Comparison of ENCODE assay signal across 19 mouse cellular contexts in the genomic region with DNA sequence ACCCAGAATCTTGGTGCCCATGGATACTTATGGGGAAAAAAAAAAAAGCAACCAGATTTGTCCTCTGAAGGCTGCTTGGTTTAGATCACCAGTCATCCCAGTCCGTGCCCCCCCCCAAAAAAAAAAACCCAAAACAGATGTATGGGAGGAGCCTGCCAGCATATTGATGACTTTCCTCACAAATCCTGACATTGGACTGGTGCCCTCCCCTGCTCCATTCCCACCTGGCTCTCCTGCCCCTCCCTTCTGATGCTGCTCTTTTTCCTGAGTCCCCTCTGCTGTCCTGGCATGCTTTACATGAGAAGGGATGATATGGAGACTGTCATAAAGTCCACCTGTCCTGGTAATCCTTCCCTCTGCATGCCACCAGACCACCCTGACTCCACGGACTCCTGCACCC.
DNase-seq lines count a peak whose midpoint lies in the region; ATAC-seq lines count a peak whose summit lies in the region.
"Had no signal": no experiment of that assay in that cellular context is flagged by ENCODE, and none has a peak within 500 bp of the region (broad histone marks: within the 10 kb centered on the region; RNA-seq: fewer than 3 reads in every experiment).

No protein-coding gene starts in this region.

- H3K27me3 ChIP-seq in forebrain, embryonic 15.5 days = no peaks in the 10 kb centered on the region
- H3K27me3 ChIP-seq in forebrain, embryonic 16.5 days (replicated peaks; ENCODE audit: control insufficient read depth, insufficient read depth, low read length) = no peaks in the 10 kb centered on the region
- no peaks in the 10 kb centered on the region for H3K27me3 ChIP-seq in neural tube, embryonic 14.5 days (ENCODE audit: control insufficient read depth, insufficient read depth, low read length)
- H3K27me3 ChIP-seq in heart, embryonic 12.5 days (replicated peaks) = no peaks in the 10 kb centered on the region
- H3K27me3 ChIP-seq: hindbrain, embryonic 15.5 days; Patski had no signal

- intact Hi-C loops in left cerebral cortex, postnatal 4 days (cut with DNase I) = no loop called here
- intact Hi-C loops in left cerebral cortex, postnatal 36 days (cut with DNase I) = no loop called here

- WGBS in forebrain, embryonic 15.5 days = 67% methylated on average over 2 of the region's 2 CpGs
- WGBS in forebrain, embryonic 16.5 days = 57% methylated on average over 2 of the region's 2 CpGs
- WGBS in neural tube, embryonic 14.5 days = 44% methylated on average over 2 of the region's 2 CpGs
- 57% methylated on average over 2 of the region's 2 CpGs for WGBS in heart, embryonic 12.5 days

- no peaks in the 10 kb centered on the region for H3K9me3 ChIP-seq in forebrain, embryonic 15.5 days
- no peaks in the 10 kb centered on the region for H3K9me3 ChIP-seq in forebrain, embryonic 16.5 days (ENCODE audit: control insufficient read depth, low read length)
- no peaks in the 10 kb centered on the region for H3K9me3 ChIP-seq in neural tube, embryonic 14.5 days (ENCODE audit: control insufficient read depth, low read length)
- no peaks in the 10 kb centered on the region for H3K9me3 ChIP-seq in heart, embryonic 12.5 days (replicated peaks)
- H3K9me3 ChIP-seq: embryonic facial prominence, embryonic 13.5 days; forebrain, embryonic 13.5 days; hindbrain, embryonic 15.5 days had no signal

- ATAC-seq in forebrain, embryonic 15.5 days (replicated peaks) = no peak
- no peak for ATAC-seq in forebrain, embryonic 16.5 days
- ATAC-seq in neural tube, embryonic 14.5 days (ENCODE audit: low read depth) = no peak
- ATAC-seq in heart, embryonic 12.5 days (ENCODE audit: insufficient number of reproducible peaks, low FRiP score) = no peak
- ATAC-seq: activated CD4-positive, CD25-positive, alpha-beta regulatory T cell, adult 4 months; forebrain, embryonic 13.5 days; Patski had no signal

- no peak overlapping the region for H3K4me2 ChIP-seq in forebrain, embryonic 15.5 days (replicated peaks)
- no peak overlapping the region for H3K4me2 ChIP-seq in forebrain, embryonic 16.5 days (ENCODE audit: low read length)
- no peak overlapping the region for H3K4me2 ChIP-seq in neural tube, embryonic 14.5 days (ENCODE audit: low read depth, low read length)
- H3K4me2 ChIP-seq in heart, embryonic 12.5 days = no peak overlapping the region
- H3K4me2 ChIP-seq: embryonic facial prominence, embryonic 13.5 days; forebrain, embryonic 13.5 days; heart, embryonic 11.5 days; hindbrain, embryonic 15.5 days had no signal

- no peak overlapping the region for H3K4me3 ChIP-seq in forebrain, embryonic 15.5 days
- no peak overlapping the region for H3K4me3 ChIP-seq in forebrain, embryonic 16.5 days (replicated peaks; ENCODE audit: low read length)
- no peak overlapping the region for H3K4me3 ChIP-seq in neural tube, embryonic 14.5 days (ENCODE audit: low read depth, low read length)
- no peak overlapping the region for H3K4me3 ChIP-seq in heart, embryonic 12.5 days
- H3K4me3 ChIP-seq: embryonic facial prominence, embryonic 13.5 days; forebrain, embryonic 13.5 days; heart, adult 2 months; hindbrain, embryonic 15.5 days had no signal

- no peaks in the 10 kb centered on the region for H3K36me3 ChIP-seq in forebrain, embryonic 15.5 days
- H3K36me3 ChIP-seq in forebrain, embryonic 16.5 days (ENCODE audit: control insufficient read depth, insufficient read depth) = no peaks in the 10 kb centered on the region
- H3K36me3 ChIP-seq in neural tube, embryonic 14.5 days (ENCODE audit: control insufficient read depth, insufficient read depth, low read length) = no peaks in the 10 kb centered on the region
- no peaks in the 10 kb centered on the region for H3K36me3 ChIP-seq in heart, embryonic 12.5 days
- H3K36me3 ChIP-seq: embryonic facial prominence, embryonic 13.5 days; hindbrain, embryonic 15.5 days had no signal

- H3K9ac ChIP-seq in forebrain, embryonic 15.5 days (replicated peaks) = no peak overlapping the region
- no peak overlapping the region for H3K9ac ChIP-seq in forebrain, embryonic 16.5 days (replicated peaks; ENCODE audit: low read depth, low read length)
- H3K9ac ChIP-seq in neural tube, embryonic 14.5 days (replicated peaks; ENCODE audit: low read depth, low read length) = no peak overlapping the region
- H3K9ac ChIP-seq in heart, embryonic 12.5 days = no peak overlapping the region
- H3K9ac ChIP-seq: embryonic facial prominence, embryonic 13.5 days; forebrain, embryonic 13.5 days; hindbrain, embryonic 15.5 days had no signal

- peak; percentile 70 for DNase-seq in left cerebral cortex, postnatal 4 days
- no peak for DNase-seq in left cerebral cortex, postnatal 36 days (ENCODE audit: low spot score in 2 of 2)
- DNase-seq in neural tube, embryonic 10.5 days (ENCODE audit: extremely low spot score, low spot score) = no peak
- DNase-seq: adrenal gland, postnatal 14 days; cerebellum, adult 2 months; cerebellum, postnatal 36 days; gastrocnemius, postnatal 14 days; heart, adult 2 months; kidney, adult 11 months had no signal

- H3K27ac ChIP-seq in forebrain, embryonic 15.5 days (replicated peaks) = 0 out of 2 replicates have a peak overlapping the region, but pooled peaks have one; percentile 25
- no peak overlapping the region for H3K27ac ChIP-seq in forebrain, embryonic 16.5 days (ENCODE audit: low read length)
- 0 out of 2 replicates have a peak overlapping the region, but pooled peaks have one; percentile 28 for H3K27ac ChIP-seq in neural tube, embryonic 14.5 days (ENCODE audit: low read depth, low read length)
- no peak overlapping the region for H3K27ac ChIP-seq in heart, embryonic 12.5 days (ENCODE audit: poor library complexity, severe bottlenecking)
- H3K27ac ChIP-seq: embryonic facial prominence, embryonic 13.5 days; forebrain, embryonic 13.5 days; heart, adult 2 months; hindbrain, embryonic 15.5 days had no signal

- H3K4me1 ChIP-seq in forebrain, embryonic 15.5 days = peaks cover 13% of the 10 kb centered on the region; the same call in 1 of the 2 replicates
- peaks cover 10% of the 10 kb centered on the region for H3K4me1 ChIP-seq in forebrain, embryonic 16.5 days (replicated peaks; ENCODE audit: control insufficient read depth, insufficient read depth, low read length)
- peaks cover 18% of the 10 kb centered on the region for H3K4me1 ChIP-seq in neural tube, embryonic 14.5 days (ENCODE audit: control insufficient read depth, insufficient read depth, low read length)
- H3K4me1 ChIP-seq in heart, embryonic 12.5 days (replicated peaks) = 0 out of 2 replicates have a peak, but pooled peaks cover 5% of the 10 kb centered on the region
- H3K4me1 ChIP-seq: embryonic facial prominence, embryonic 13.5 days had no signal

Comparison
In these comparisons a context has a peak if more than half of its experiments do, and no peak if none do; other contexts are left out.
1. H3K27ac ChIP-seq: peak in forebrain, embryonic 15.5 days (single experiment) and neural tube, embryonic 14.5 days (single experiment); none in forebrain, embryonic 16.5 days (single experiment) and heart, embryonic 12.5 days (single experiment).